9 mouse cellular contexts compared by ENCODE assay signal in the genomic region with DNA sequence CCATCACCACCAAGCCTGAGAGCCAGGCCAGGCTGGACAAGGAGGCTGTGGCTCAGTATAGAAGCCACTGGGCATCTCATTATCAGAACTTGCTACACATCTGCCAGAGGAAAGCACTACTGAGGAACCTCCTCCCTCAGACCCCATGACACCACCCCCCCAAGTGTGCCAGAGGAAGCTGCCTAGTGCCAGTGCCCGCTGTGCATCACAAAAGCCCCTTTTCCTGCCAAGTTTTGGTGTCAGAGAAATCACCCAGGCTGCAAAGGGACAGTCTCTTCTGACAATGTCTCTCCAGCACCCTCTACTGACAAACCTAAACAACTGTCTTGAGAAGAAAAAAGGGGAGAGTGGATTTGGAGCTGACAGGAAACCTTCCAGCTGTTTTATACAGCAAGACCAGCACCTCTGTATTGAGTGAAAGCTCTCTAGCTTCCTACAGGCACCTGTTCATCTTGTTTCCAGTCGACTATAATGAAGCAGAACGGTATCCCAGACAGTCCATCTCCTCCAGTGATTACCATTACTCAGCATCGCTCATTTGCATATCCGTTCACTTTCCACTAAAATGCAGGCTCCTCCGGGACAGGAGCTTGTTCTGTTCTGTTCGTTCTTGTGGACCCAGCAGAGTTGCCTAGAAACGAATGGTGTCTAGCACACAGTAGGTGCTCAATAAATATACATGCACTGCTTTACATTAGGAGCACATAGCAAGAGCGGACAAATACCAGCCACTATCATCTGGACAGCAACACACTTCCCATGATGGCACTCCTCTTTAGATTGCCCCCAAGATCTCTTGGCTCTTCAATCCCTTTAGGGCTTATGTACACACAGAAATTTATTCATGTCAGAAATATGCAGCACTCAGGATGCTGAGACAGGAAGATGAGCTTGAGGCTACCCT. TPM values are rescaled to one million over a fixed set of nuclear protein-coding genes. Genes with fewer than 3 reads are reported as not detected.
DNase-seq lines count a peak whose midpoint lies in the region; ATAC-seq lines count a peak whose summit lies in the region.
"Had no signal": no experiment of that assay in that cellular context is flagged by ENCODE, and none has a peak within 500 bp of the region (broad histone marks: within the 10 kb centered on the region; RNA-seq: fewer than 3 reads in every experiment).

No protein-coding gene starts in this region.

- no peak overlapping the region for H3K4me2 ChIP-seq in heart, embryonic 12.5 days
- H3K4me2 ChIP-seq: liver, embryonic 15.5 days had no signal

- WGBS in heart, embryonic 12.5 days: 69% methylated on average over 9 of the region's 9 CpGs

- no peak overlapping the region for H3K9ac ChIP-seq in heart, embryonic 12.5 days
- H3K9ac ChIP-seq: liver, embryonic 15.5 days had no signal

- peaks cover 41% of the 10 kb centered on the region for H3K36me3 ChIP-seq in heart, embryonic 12.5 days

- peak; percentile 56 for DNase-seq in layer of hippocampus, adult 11-12 months (ENCODE audit: low spot score)
- DNase-seq in layer of hippocampus, adult 9-10 months (ENCODE audit: low spot score): no peak
- peak; percentile 51 for DNase-seq in cerebellum, adult 11-12 months
- DNase-seq in frontal cortex, adult 2 months (ENCODE audit: extremely low spot score in 1 of 2, low spot score in 1 of 2): peak; percentile 30 to 68
- peak; percentile 15 to 52 for DNase-seq in kidney, postnatal 25 days
- peak; percentile 20 for DNase-seq in lung, postnatal 36 days
- peak; percentile 21 for DNase-seq in thymus, postnatal 4 days

- H3K4me3 ChIP-seq in heart, embryonic 12.5 days: no peak overlapping the region
- H3K4me3 ChIP-seq: liver, embryonic 15.5 days had no signal

- no peaks in the 10 kb centered on the region for H3K4me1 ChIP-seq in heart, embryonic 12.5 days (replicated peaks)
- H3K4me1 ChIP-seq: liver, embryonic 15.5 days had no signal

- ATAC-seq in heart, embryonic 12.5 days (ENCODE audit: insufficient number of reproducible peaks, low FRiP score): no peak

- H3K9me3 ChIP-seq in heart, embryonic 12.5 days (replicated peaks): no peaks in the 10 kb centered on the region
- H3K9me3 ChIP-seq: liver, embryonic 15.5 days had no signal

- H3K27ac ChIP-seq in heart, embryonic 12.5 days (ENCODE audit: poor library complexity, severe bottlenecking): no peak overlapping the region
- H3K27ac ChIP-seq: liver, embryonic 15.5 days had no signal

- H3K27me3 ChIP-seq in heart, embryonic 12.5 days (replicated peaks): no peaks in the 10 kb centered on the region
- H3K27me3 ChIP-seq: liver, embryonic 15.5 days had no signal

RNA-seq across cellular contexts. Expression of gene Snrpb, which starts 12.6 kb away (rescaled TPM):
- 125 and 136 TPM in 2 replicates for polyA plus RNA-seq in frontal cortex, adult 2 months (2012; rRNA removed)
- polyA plus RNA-seq in heart, embryonic 12.5 days (2016; fragmentation: Nextera tagmentation; extraction: Ambion mirVana): 386 and 401 TPM in 2 replicates

RNA-seq across cellular contexts. Expression of gene Tmc2, which starts 28.4 kb away (rescaled TPM):
- 0.04 TPM in 1 of 2 replicates, not detected in the other for polyA plus RNA-seq in frontal cortex, adult 2 months (2012; rRNA removed)
- polyA plus RNA-seq in heart, embryonic 12.5 days (2016; fragmentation: Nextera tagmentation; extraction: Ambion mirVana): not detected in 2 replicates

RNA-seq across cellular contexts. Expression of gene Tgm6, which starts 54.3 kb away (rescaled TPM):
- polyA plus RNA-seq in frontal cortex, adult 2 months (2012; rRNA removed): 0.34 and 0.36 TPM in 2 replicates
- not detected in 2 replicates for polyA plus RNA-seq in heart, embryonic 12.5 days (2016; fragmentation: Nextera tagmentation; extraction: Ambion mirVana)
- polyA plus RNA-seq: liver, embryonic 15.5 days had no signal
